Mouse (Mus musculus): ENCODE data around the gene Sarm1. TPM values are rescaled to one million over a fixed set of nuclear protein-coding genes. Genes with fewer than 3 reads are reported as not detected.

Gene Sarm1
- 0.89 and 1.1 TPM in 2 replicates for polyA plus RNA-seq (2015; fragmentation: Nextera tagmentation; extraction: Ambion mirVana)

- WGBS = 3% methylated on average over 36 of the region's 36 CpGs
- H3K4me3 ChIP-seq (ENCODE audit: low read depth, low read length) = peak within 1 kb of the TSS; percentile 40
- TF ChIP-seq EP300 (optimal IDR thresholded peaks at IDR 0.05) (no peak), CTCF (IDR thresholded peaks at IDR 0.05; ENCODE audit: low read depth) (0 out of 2 replicates have a peak, but pooled peaks have one; percentile 18)
- ATAC-seq (ENCODE audit: low FRiP score, low TSS enrichment) (peak; percentile 95), DNase-seq (ENCODE audit: low spot score) (peak; percentile 95)
- peak within 1 kb of the TSS; percentile 41; the same call in 1 of the 2 replicates for H3K9ac ChIP-seq (ENCODE audit: low read length)
- H3K36me3 ChIP-seq (ENCODE audit: control insufficient read depth, insufficient read depth, low read length) = no peaks in the 10 kb centered on the region
- no peaks in the 10 kb centered on the region; the same call in 1 of the 2 replicates for H3K4me1 ChIP-seq (replicated peaks; ENCODE audit: control insufficient read depth, insufficient read depth)
- no peaks in the 10 kb centered on the region for H3K9me3 ChIP-seq (ENCODE audit: control insufficient read depth, low read length)
- 0 out of 2 replicates have a peak within 1 kb of the TSS, but pooled peaks have one; percentile 13 for H3K27ac ChIP-seq (replicated peaks)
- H3K27me3 ChIP-seq (ENCODE audit: control insufficient read depth, insufficient read depth, low read length) = 0 out of 2 replicates have a peak, but pooled peaks cover 5% of the 10 kb centered on the region
- H3K4me2 ChIP-seq (replicated peaks; ENCODE audit: low read depth) = peak within 1 kb of the TSS; percentile 71
These were observed at the start of gene Sarm1 for GRCm38 (mm10) chr11:78497544-78498522. Gene Sarm1 (minus strand): TSS chr11:78497754.

GRCm38 (mm10) chr11:78545181-78545580 is 47.6 kb upstream of the Sarm1 start:
- H3K9me3 ChIP-seq (ENCODE audit: control insufficient read depth, low read length) = no peaks in the 10 kb centered on the region
- ATAC-seq (ENCODE audit: low FRiP score, low TSS enrichment) (no peak), DNase-seq (ENCODE audit: low spot score) (no peak)
- H3K4me1 ChIP-seq (replicated peaks; ENCODE audit: control insufficient read depth, insufficient read depth) = 0 out of 2 replicates have a peak, but pooled peaks cover 2% of the 10 kb centered on the region
- H3K27me3 ChIP-seq (ENCODE audit: control insufficient read depth, insufficient read depth, low read length) = no peaks in the 10 kb centered on the region
- no peak overlapping the region for H3K27ac ChIP-seq (replicated peaks)
- H3K36me3 ChIP-seq (ENCODE audit: control insufficient read depth, insufficient read depth, low read length) = 0 out of 2 replicates have a peak, but pooled peaks cover 1% of the 10 kb centered on the region
- no peak overlapping the region for H3K4me2 ChIP-seq (replicated peaks; ENCODE audit: low read depth)
- H3K9ac ChIP-seq (ENCODE audit: low read length) = no peak overlapping the region
- WGBS = 53% methylated on average over 8 of the region's 8 CpGs
- no peak overlapping the region for H3K4me3 ChIP-seq (ENCODE audit: low read depth, low read length)
- TF ChIP-seq EP300 (optimal IDR thresholded peaks at IDR 0.05) (no peak), CTCF (IDR thresholded peaks at IDR 0.05; ENCODE audit: low read depth) (no peak)

- 90% methylated on average over 7 of the region's 7 CpGs for WGBS
- DNase-seq (ENCODE audit: low spot score) (no peak), ATAC-seq (ENCODE audit: low FRiP score, low TSS enrichment) (no peak)
- Histone ChIP-seq H3K4me2 (replicated peaks; ENCODE audit: low read depth) (no peak overlapping the region), H3K9ac (ENCODE audit: low read length) (no peak overlapping the region), H3K27ac (replicated peaks) (no peak overlapping the region), H3K9me3 (ENCODE audit: control insufficient read depth, low read length) (no peaks in the 10 kb centered on the region), H3K27me3 (ENCODE audit: control insufficient read depth, insufficient read depth, low read length) (no peaks in the 10 kb centered on the region), H3K4me3 (ENCODE audit: low read depth, low read length) (no peak overlapping the region), H3K4me1 (replicated peaks; ENCODE audit: control insufficient read depth, insufficient read depth) (0 out of 2 replicates have a peak, but pooled peaks cover 2% of the 10 kb centered on the region), H3K36me3 (ENCODE audit: control insufficient read depth, insufficient read depth, low read length) (peaks cover 5% of the 10 kb centered on the region; the same call in 1 of the 2 replicates)
- TF ChIP-seq EP300 (optimal IDR thresholded peaks at IDR 0.05) = no peak
- TF ChIP-seq CTCF (IDR thresholded peaks at IDR 0.05; ENCODE audit: low read depth) = peak; percentile 46
These were observed 47.0 kb upstream of the Sarm1 start for GRCm38 (mm10) chr11:78544449-78545111.

GRCm38 (mm10) chr11:78540358-78540757 is 42.8 kb upstream of the Sarm1 start:
- ATAC-seq (ENCODE audit: low FRiP score, low TSS enrichment) = no peak
- 68% methylated on average over 3 of the region's 3 CpGs for WGBS
- H3K36me3 ChIP-seq (ENCODE audit: control insufficient read depth, insufficient read depth, low read length) = peaks cover 7% of the 10 kb centered on the region

GRCm38 (mm10) chr11:78536690-78537084 is 39.1 kb upstream of the Sarm1 start:
- no peak for TF ChIP-seq EP300 (optimal IDR thresholded peaks at IDR 0.05)
- no peak for TF ChIP-seq CTCF (IDR thresholded peaks at IDR 0.05; ENCODE audit: low read depth)
- peak overlapping the region; percentile 74 for H3K4me3 ChIP-seq (ENCODE audit: low read depth, low read length)
- under 1% methylated on average over 14 of the region's 14 CpGs for WGBS
- no peaks in the 10 kb centered on the region for H3K4me1 ChIP-seq (replicated peaks; ENCODE audit: control insufficient read depth, insufficient read depth)
- ATAC-seq (ENCODE audit: low FRiP score, low TSS enrichment) (no peak; the same call in 1 of the 2 replicates), DNase-seq (ENCODE audit: low spot score) (no peak)
- H3K27ac ChIP-seq (replicated peaks) = peak overlapping the region; percentile 93
- no peaks in the 10 kb centered on the region for H3K27me3 ChIP-seq (ENCODE audit: control insufficient read depth, insufficient read depth, low read length)
- peak overlapping the region; percentile 79 for H3K4me2 ChIP-seq (replicated peaks; ENCODE audit: low read depth)
- peak overlapping the region; percentile 87 for H3K9ac ChIP-seq (ENCODE audit: low read length)
- H3K9me3 ChIP-seq (ENCODE audit: control insufficient read depth, low read length) = no peaks in the 10 kb centered on the region
- H3K36me3 ChIP-seq (ENCODE audit: control insufficient read depth, insufficient read depth, low read length) = peaks cover 7% of the 10 kb centered on the region

More at GRCm38 (mm10) chr11:78540358-78540757, 42.8 kb upstream of the Sarm1 start:
- Histone ChIP-seq H3K4me2 (replicated peaks; ENCODE audit: low read depth) (no peak overlapping the region), H3K27ac (replicated peaks) (no peak overlapping the region; the same call in 1 of the 2 replicates), H3K9ac (ENCODE audit: low read length) (no peak overlapping the region), H3K9me3 (ENCODE audit: control insufficient read depth, low read length) (no peaks in the 10 kb centered on the region), H3K4me3 (ENCODE audit: low read depth, low read length) (no peak overlapping the region), H3K27me3 (ENCODE audit: control insufficient read depth, insufficient read depth, low read length) (no peaks in the 10 kb centered on the region), H3K4me1 (replicated peaks; ENCODE audit: control insufficient read depth, insufficient read depth) (no peaks in the 10 kb centered on the region)
- no peak for TF ChIP-seq EP300 (optimal IDR thresholded peaks at IDR 0.05)
- no peak for TF ChIP-seq CTCF (IDR thresholded peaks at IDR 0.05; ENCODE audit: low read depth)
- DNase-seq (ENCODE audit: low spot score) = no peak
